Mouse (Mus musculus) kidney, embryonic 16.5 days (tissue): ENCODE results near the gene Adora1. TPM values are rescaled to one million over a fixed set of nuclear protein-coding genes. Genes with fewer than 3 reads are reported as not detected.

Experiments
- ATAC-seq: fragments of 200-750 bp; cut with Nextera tagmentation; 2 replicates; pipeline ENCODE4 v1.8.0; 2017; ENCODE audit warnings: moderate TSS enrichment; ENCODE audit not compliant: low FRiP score, low TSS enrichment
- H3K27ac ChIP-seq: fragments of 300-500 bp; sonication (generic); 2 replicates; pipeline ENCODE4 v1.5.1; 2014; ENCODE audit warnings: low read length
- H3K27me3 ChIP-seq: fragments of 300-500 bp; sonication (generic); 2 replicates; pipeline ENCODE4 v1.6.1; 2014; ENCODE audit warnings: low read length, control low read depth, mixed read lengths; ENCODE audit not compliant: insufficient read depth
- H3K36me3 ChIP-seq: fragments of 300-500 bp; sonication (generic); 2 replicates; pipeline ENCODE4 v1.6.1; 2014; ENCODE audit warnings: low read length, control low read depth, mixed read lengths; ENCODE audit not compliant: insufficient read depth
- H3K4me1 ChIP-seq: fragments of 300-500 bp; sonication (generic); 2 replicates; pipeline ENCODE4 v1.6.1; 2014; ENCODE audit warnings: low read length, control low read depth, mixed read lengths; ENCODE audit not compliant: insufficient read depth
- H3K4me2 ChIP-seq: fragments of 300-500 bp; sonication (generic); replicated peaks from 2 replicates; pipeline ENCODE4 v1.6.1; 2014; ENCODE audit warnings: low read depth, low read length
- H3K4me3 ChIP-seq: fragments of 300-500 bp; sonication (generic); 2 replicates; pipeline ENCODE4 v1.5.1; 2014; ENCODE audit warnings: mild to moderate bottlenecking, low read length
- H3K9ac ChIP-seq: fragments of 300-500 bp; sonication (generic); replicated peaks from 2 replicates; pipeline ENCODE4 v1.6.1; 2014; ENCODE audit warnings: low read length
- H3K9me3 ChIP-seq: fragments of 300-500 bp; sonication (generic); 2 replicates; pipeline ENCODE4 v1.6.1; 2016; ENCODE audit warnings: low read length, control low read depth
- WGBS: fragments of 180-500 bp; shearing (Covaris S2); extraction: QIAGEN DNeasy Blood & Tissue Kit; methylation state at CpG from one replicate; pipeline ENCODE4 v1.1.7; 2014; 5-methylcytosine and 5-hydroxymethylcytosine counted together
- polyA plus RNA-seq: library from polyadenylated mRNA; unstranded; fragments of >200 nt; fragmentation: Nextera tagmentation; extraction: Ambion mirVana; gene quantifications from 2 replicates; pipeline ENCODE4 v1.2.1, GENCODE M21; 2015

Gene Adora1
- polyA plus RNA-seq, 1 experiment from 2014 or later: 10.4 TPM

GRCm38 (mm10) chr1:134188989-134189729, 46.1 kb downstream of the Adora1 start:
- H3K9ac ChIP-seq: 0 out of 2 replicates have a peak overlapping the region, but pooled peaks have one; percentile 2
- no peaks in the 10 kb centered on the region for H3K9me3 ChIP-seq
- peaks cover 17% of the 10 kb centered on the region for H3K4me1 ChIP-seq
- H3K27me3 ChIP-seq: no peaks in the 10 kb centered on the region
- no peak overlapping the region for H3K4me3 ChIP-seq
- H3K4me2 ChIP-seq: no peak overlapping the region
- no peak for ATAC-seq
- H3K27ac ChIP-seq: no peak overlapping the region
- 28% methylated on average over 12 of the region's 12 CpGs for WGBS
- no peaks in the 10 kb centered on the region for H3K36me3 ChIP-seq

- no peak overlapping the region for H3K9ac ChIP-seq
- no peaks in the 10 kb centered on the region for H3K27me3 ChIP-seq
- no peaks in the 10 kb centered on the region for H3K9me3 ChIP-seq
- no peaks in the 10 kb centered on the region for H3K36me3 ChIP-seq
- no peak for ATAC-seq
- no peak overlapping the region for H3K4me3 ChIP-seq
- H3K27ac ChIP-seq: no peak overlapping the region
- H3K4me2 ChIP-seq: no peak overlapping the region
- WGBS: 87% methylated on average over 5 of the region's 5 CpGs
- H3K4me1 ChIP-seq: peaks cover 8% of the 10 kb centered on the region; the same call in 1 of the 2 replicates
These were observed 47.0 kb downstream of the Adora1 start for GRCm38 (mm10) chr1:134188217-134188616.

- Histone ChIP-seq H3K9ac (no peak overlapping the region), H3K36me3 (no peaks in the 10 kb centered on the region), H3K27ac (no peak overlapping the region), H3K9me3 (no peaks in the 10 kb centered on the region), H3K4me2 (no peak overlapping the region), H3K4me1 (peaks cover under 1% of the 10 kb centered on the region; the same call in 1 of the 2 replicates), H3K4me3 (no peak overlapping the region), H3K27me3 (no peaks in the 10 kb centered on the region)
- 87% methylated on average over 4 of the region's 4 CpGs for WGBS
- no peak for ATAC-seq
These were observed 51.1 kb downstream of the Adora1 start for GRCm38 (mm10) chr1:134184089-134184488.

- H3K36me3 ChIP-seq: no peaks in the 10 kb centered on the region
- WGBS: 70% methylated on average over 4 of the region's 4 CpGs
- no peak within 1 kb of the TSS for H3K27ac ChIP-seq
- no peaks in the 10 kb centered on the region for H3K27me3 ChIP-seq
- no peak within 1 kb of the TSS for H3K4me3 ChIP-seq
- no peaks in the 10 kb centered on the region for H3K4me1 ChIP-seq
- H3K4me2 ChIP-seq: no peak within 1 kb of the TSS
- no peaks in the 10 kb centered on the region for H3K9me3 ChIP-seq
- H3K9ac ChIP-seq: no peak within 1 kb of the TSS
- ATAC-seq: no peak
These were observed 53.2 kb downstream of the Adora1 start, which contains the start of gene Chil1 for GRCm38 (mm10) chr1:134182025-134182424. Chil1 (plus strand) TSS chr1:134182176.

GRCm38 (mm10) chr1:134177976-134178375, 57.3 kb downstream of the Adora1 start:
- no peak for ATAC-seq
- no peak overlapping the region for H3K4me3 ChIP-seq
- H3K4me1 ChIP-seq: no peaks in the 10 kb centered on the region
- H3K4me2 ChIP-seq: no peak overlapping the region
- no peak overlapping the region for H3K27ac ChIP-seq
- no peaks in the 10 kb centered on the region for H3K36me3 ChIP-seq
- H3K27me3 ChIP-seq: no peaks in the 10 kb centered on the region
- no peaks in the 10 kb centered on the region for H3K9me3 ChIP-seq
- WGBS: 78% methylated on average over 5 of the region's 5 CpGs
- no peak overlapping the region for H3K9ac ChIP-seq

- Histone ChIP-seq H3K9me3 (no peaks in the 10 kb centered on the region), H3K9ac (no peak overlapping the region), H3K4me1 (no peaks in the 10 kb centered on the region), H3K4me2 (no peak overlapping the region), H3K27ac (no peak overlapping the region), H3K4me3 (no peak overlapping the region), H3K27me3 (no peaks in the 10 kb centered on the region), H3K36me3 (no peaks in the 10 kb centered on the region)
- 68% methylated on average over 7 of the region's 7 CpGs for whole genome bisulfite sequencing
- ATAC-seq: no peak
These were observed 62.1 kb downstream of the Adora1 start for GRCm38 (mm10) chr1:134173081-134173480.

GRCm38 (mm10) chr1:134168985-134169697, 66.1 kb downstream of the Adora1 start:
- Histone ChIP-seq H3K9ac (no peak overlapping the region), H3K4me2 (no peak overlapping the region), H3K4me3 (no peak overlapping the region), H3K36me3 (no peaks in the 10 kb centered on the region), H3K4me1 (no peaks in the 10 kb centered on the region), H3K27ac (no peak overlapping the region), H3K27me3 (no peaks in the 10 kb centered on the region), H3K9me3 (no peaks in the 10 kb centered on the region)
- 87% methylated on average over 8 of the region's 8 CpGs for WGBS
- ATAC-seq: no peak

GRCm38 (mm10) chr1:134168567-134168966, 66.7 kb downstream of the Adora1 start:
- H3K4me2 ChIP-seq: no peak overlapping the region
- H3K4me3 ChIP-seq: no peak overlapping the region
- H3K9me3 ChIP-seq: no peaks in the 10 kb centered on the region
- H3K36me3 ChIP-seq: no peaks in the 10 kb centered on the region
- H3K27ac ChIP-seq: no peak overlapping the region
- 86% methylated on average over 3 of the region's 3 CpGs for WGBS
- H3K4me1 ChIP-seq: no peaks in the 10 kb centered on the region
- no peak overlapping the region for H3K9ac ChIP-seq
- ATAC-seq: no peak
- no peaks in the 10 kb centered on the region for H3K27me3 ChIP-seq

GRCm38 (mm10) chr1:134167416-134168305, 67.6 kb downstream of the Adora1 start:
- H3K4me1 ChIP-seq: no peaks in the 10 kb centered on the region
- no peaks in the 10 kb centered on the region for H3K36me3 ChIP-seq
- WGBS: 66% methylated on average over 14 of the region's 14 CpGs
- ATAC-seq: no peak
- H3K27ac ChIP-seq: no peak overlapping the region
- no peaks in the 10 kb centered on the region for H3K9me3 ChIP-seq
- H3K4me2 ChIP-seq: no peak overlapping the region
- no peak overlapping the region for H3K9ac ChIP-seq
- H3K4me3 ChIP-seq: no peak overlapping the region
- no peaks in the 10 kb centered on the region for H3K27me3 ChIP-seq
